Mouse (Mus musculus) layer of hippocampus, postnatal 14 days (tissue): Measurements from ENCODE around the gene Anxa6. TPM values are rescaled to one million over a fixed set of nuclear protein-coding genes. Genes with fewer than 3 reads are reported as not detected.

Experiments used
- DNase-seq, 2 experiments: peaks; one replicate each; pipeline ENCODE4 v3.0.0; 2021 to 2022; ENCODE audit warnings: low spot score in 2 of 2, mixed read lengths in 1 of 2
- long read RNA-seq, 2 experiments: library from polyadenylated mRNA; stranded (forward); transcript quantifications; one replicate each; pipeline ENCODE4 v2.0.0; 2021
- total RNA-seq, 2 experiments: library from RNA; stranded (reverse); gene quantifications; 2 replicates each; pipeline ENCODE4 v1.2.3; 2021

Gene Anxa6
- 10 to 100 TPM; 90.3 to 93.8 TPM for total RNA-seq
- long read RNA-seq, experiment 1, transcript Anxa6-202 (26 exons, 2,489 nt), result major isoform, 82 of 105 reads
- long read RNA-seq, experiment 1, transcript Anxa6-201 (25 exons, 2,471 nt), result minor isoform, 13 of 105 reads
- long read RNA-seq, experiment 1, partial matches to known transcripts, result 4 of 105 reads
- long read RNA-seq, experiment 1, other reads (novel, unspliced or antisense), result 6 of 105 reads
- long read RNA-seq, experiment 2, transcript Anxa6-202 (26 exons, 2,489 nt), result major isoform, 104 of 138 reads
- long read RNA-seq, experiment 2, transcript Anxa6-201 (25 exons, 2,471 nt), result minor isoform, 22 of 138 reads
- long read RNA-seq, experiment 2, partial matches to known transcripts, result 4 of 138 reads
- long read RNA-seq, experiment 2, other reads (novel, unspliced or antisense), result 8 of 138 reads

DNA sequence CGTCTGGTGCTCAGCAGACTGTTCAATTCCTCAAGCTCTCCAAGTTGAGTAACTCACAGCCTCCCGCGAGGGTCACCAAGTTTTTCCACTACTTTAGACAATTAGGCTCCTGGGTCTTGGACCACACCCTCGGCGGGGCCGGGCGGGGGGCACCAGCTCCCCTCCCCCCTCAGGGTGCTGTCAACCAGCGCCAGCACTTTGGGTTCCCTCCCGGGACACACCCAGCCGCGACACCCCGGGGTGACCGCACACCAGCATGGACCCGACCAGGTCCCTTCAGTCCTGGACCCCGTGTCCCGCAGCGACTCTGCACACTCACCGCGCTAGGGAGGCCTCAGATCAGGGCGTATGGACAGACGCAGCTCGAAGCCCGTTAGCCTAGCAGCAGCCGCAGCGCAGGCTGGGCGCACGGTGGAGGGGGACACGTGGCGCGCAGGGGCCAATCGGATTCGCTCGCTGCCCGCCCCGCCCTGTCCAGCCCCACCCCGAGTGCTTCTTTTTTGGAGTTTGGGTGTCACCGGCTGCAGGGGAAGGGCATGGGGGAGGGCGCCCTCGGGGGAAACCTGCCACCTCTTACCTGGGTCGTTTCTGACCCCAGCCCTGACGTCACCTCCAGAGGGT, at the start of gene Anxa6:
TSS of gene Anxa6 (minus strand) at position 406 of the 621 bp plus-strand sequence.
- peak; percentile 67 to 71 for DNase-seq

DNA sequence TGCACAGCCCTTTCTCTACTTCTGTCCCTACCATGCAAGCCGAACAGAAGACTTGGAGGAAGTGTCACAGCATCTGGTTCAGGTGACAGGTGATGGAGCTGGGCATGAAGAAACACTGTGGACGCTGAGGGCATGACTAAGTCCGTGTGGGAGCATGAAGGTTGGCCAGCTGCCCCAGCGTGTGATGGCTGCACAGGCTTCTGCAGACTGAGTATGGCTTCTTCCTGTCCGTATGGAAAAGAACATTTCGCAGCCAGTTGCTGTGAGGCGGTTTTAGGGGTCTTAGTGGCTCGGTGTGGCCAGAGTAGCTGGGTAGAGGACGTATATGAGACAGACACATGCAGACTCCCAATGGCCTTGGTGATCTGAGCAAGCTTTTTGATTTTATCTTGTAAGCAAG, 48.0 kb upstream of the Anxa6 start:
- DNase-seq, result no peak

DNA sequence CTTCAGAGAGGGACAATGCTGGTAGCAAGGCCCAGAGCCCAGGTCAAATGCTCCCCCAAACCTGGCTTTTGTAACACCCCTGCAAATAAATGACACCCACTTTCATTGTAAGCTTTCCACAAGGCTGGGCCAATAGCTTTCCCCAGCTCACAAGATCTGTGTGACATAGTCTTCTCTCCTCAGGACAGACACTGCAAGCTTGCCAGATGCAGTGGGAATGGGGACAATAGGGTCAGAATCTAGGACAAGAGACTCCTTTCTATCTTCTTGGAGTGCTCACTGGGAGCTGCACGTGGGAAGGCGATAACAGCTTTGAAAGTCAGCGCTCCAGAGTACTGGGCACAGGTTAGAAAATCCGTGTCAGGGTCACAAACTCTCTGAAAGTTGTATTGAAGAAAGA, 45.9 kb upstream of the Anxa6 start:
- no peak for DNase-seq

DNA sequence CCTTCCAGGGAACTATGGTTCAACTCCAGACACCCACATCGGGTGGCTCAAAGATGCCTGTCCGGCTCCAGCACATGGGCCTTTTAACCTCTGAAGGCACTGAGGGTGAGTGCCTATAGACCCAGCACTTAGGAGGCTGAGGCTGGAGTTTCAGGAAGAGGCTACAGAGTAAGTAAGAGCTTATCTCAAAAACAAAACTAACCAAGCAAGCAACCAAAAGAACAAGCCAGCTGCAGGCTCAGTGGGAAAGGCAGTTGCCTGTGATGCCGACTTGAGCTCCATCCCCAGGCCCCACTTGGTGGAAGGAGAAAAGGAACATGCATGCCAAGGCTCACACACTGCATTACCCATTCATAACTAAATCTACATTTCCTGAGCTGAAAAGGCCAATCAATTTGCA, 45.3 kb upstream of the Anxa6 start:
- no peak for DNase-seq

DNA sequence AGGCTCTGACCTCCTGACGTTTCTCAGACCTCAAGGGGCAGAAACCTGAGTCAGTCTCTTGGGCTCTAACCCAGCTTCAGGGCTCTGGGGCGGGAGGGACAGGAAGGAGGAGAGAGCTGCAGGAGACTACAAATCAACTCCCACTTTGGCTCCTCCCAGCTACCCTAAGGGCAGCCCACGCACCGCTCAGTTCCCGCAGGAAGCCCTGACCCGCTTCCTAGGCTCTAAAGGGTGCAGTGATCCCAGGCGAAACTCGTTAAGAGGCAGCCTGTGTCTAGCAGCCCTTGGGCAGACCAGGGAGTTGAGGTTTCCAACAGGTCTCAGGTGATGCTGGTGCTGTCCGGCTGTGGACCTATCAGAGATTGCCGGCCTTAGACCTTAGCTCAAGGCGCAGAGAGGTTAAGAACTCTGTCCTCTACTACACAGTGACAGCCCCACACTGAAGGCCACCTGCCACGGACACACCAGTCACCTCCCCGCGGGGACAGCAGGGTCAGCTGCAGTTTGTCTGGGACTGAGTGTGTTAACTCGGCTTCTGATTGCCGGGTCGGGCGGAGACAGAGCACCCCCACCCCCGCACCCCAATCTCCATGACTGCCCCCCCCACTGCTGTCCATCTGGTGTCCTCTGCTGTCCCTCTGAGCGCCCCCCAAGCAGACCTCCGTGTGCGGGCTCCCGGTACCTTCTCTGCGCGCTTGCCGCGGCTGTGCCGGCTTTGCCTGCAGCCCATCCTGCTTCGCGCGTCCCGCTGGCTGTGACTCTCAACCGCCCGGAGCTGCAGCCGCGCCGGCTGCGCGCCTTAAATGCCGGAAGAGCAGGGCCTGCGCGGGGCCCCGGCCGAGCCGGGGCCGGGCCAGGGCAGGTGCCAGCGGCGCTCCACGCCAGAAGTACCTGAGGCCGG, 44.3 kb upstream of the Anxa6 start, which contains the start of gene Ccdc69:
TSS of gene Ccdc69 (minus strand) at position 801 of the 901 bp plus-strand sequence.
- peak in 1 of 2 experiments; percentile 19 for DNase-seq

DNA sequence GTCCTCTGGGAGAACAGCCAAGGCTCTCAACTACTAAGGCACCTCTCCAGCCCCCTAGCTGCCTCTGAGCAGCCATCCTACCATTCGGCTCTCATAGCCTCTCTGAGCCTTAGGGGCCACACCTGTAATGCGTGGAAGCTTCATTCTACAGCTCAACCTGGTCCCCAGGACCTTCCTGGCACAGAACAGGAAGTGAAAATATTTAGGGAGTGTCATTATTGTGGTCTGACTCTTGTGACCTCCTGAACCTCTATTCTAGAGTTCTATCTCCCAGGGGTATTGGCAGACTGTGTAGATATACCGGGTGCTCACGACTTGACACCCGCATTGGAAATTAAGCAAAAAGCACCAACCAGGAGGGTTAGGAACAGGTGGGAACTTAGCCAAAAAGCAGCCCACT, 43.0 kb upstream of the Anxa6 start:
- DNase-seq, result no peak

DNA sequence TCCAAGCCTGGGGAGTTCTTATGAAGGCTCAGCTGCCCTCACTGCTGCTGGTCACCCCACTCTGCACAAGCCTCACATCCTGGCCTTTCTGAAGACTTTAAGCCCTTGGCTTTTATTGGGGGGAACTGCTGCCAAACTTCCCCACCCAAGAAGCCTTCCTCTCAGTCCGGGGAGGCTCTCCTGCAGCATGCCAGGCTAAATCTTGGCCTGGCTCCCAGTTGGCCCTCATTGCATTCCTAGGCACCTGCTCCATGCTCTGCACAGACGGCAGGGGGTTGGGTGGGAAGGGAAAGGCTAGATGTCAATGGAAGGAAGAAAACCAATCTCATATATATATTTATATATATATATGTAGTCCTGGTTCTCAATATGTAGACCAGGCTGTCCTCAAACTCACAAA, 42.4 kb upstream of the Anxa6 start:
- peak; percentile 11 to 20 for DNase-seq

DNA sequence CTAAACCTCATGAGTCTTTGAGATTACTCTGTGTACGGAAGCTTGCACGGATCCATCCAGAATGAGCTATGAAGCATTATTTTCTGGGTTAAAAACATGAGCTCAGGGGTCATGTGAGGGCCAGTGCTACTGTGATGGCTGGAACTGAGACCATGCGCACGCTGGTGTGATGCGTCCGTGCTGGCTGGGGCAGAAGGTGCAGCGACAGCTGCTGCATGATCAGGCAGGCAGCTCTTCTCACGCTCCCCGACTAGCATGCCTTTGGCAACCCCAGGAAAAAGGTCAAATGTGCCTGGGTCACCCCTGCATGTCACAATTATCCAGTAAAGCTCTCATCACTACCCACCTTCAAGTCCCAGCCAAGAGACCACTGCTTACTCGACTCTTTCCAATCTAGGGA, 39.9 kb upstream of the Anxa6 start:
- no peak for DNase-seq

DNA sequence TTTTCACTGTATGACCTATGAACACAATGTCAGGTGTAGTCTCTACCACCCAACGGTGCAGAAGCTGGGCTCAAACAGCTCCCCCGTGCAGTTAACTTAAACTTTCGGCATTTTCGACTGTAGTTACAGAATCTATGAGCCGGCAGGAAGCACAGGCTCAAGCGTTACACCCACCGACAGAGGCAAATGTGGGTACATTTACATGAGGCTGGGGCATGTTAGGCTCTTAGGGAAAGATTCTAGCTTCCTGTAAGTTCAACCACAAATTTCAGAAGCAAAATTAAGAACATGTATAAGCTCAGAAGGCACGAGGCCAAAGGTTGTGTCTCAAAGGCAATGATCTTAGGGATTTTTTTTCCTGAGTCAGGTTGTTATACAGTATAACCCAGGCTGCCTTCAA, 39.2 kb upstream of the Anxa6 start:
- DNase-seq, result no peak

DNA sequence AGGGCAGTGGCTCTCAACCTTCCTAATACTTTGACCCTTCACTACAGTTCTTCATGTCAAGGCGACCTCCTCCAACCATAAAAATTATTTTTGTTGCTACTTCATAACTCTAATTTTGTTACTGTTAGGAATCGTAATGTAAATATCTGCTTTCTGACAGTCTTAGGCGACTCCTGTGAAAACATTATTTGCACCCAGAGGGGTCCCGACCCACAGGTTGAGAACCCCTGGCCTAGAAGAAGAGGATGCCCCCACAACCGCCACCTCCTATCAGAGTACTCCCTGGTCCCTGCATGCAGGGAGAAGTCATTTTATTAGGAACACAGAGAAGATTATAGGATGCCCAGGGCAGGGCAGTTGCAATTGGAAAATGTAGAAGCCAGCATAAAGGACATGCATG, 38.1 kb upstream of the Anxa6 start:
- no peak for DNase-seq

DNA sequence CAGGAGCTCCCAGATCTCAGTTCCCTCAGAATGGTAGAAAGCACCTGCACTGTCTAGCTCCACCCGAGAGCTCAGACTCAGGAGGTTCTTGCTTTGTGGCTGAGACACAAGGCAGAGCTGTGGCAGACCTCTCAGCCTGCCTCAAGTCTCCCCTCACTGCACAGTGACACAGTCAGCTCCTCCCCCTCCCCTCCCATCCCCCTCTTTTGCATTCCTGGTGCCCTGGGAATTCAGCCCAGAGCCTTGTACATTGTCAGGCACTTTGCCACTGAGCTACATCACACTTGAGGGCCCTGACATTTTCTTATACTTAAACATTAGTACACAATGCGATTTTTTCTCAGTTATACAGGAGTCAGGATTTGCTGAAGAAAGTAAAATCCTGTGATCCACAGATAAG, 35.8 kb upstream of the Anxa6 start:
- DNase-seq, result no peak

DNA sequence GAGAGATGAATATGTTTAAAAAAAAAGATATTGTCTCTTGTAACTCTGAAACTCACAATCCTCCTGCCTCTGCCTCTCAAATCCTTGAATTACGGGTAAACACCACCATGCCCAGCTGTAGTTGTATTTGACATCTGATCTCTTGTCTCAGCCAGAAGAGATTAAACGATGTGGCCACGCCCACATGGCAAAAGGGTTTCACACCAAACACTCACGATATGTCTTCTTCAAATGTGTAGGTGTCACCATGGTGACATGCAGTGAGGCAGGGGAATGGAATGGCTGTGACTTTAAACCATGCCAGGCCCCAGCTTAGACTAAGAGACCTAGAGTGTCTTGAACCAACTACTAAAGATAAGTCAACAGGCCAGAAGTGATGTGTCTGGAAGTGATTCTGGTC, 33.7 kb upstream of the Anxa6 start:
- DNase-seq, result no peak

DNA sequence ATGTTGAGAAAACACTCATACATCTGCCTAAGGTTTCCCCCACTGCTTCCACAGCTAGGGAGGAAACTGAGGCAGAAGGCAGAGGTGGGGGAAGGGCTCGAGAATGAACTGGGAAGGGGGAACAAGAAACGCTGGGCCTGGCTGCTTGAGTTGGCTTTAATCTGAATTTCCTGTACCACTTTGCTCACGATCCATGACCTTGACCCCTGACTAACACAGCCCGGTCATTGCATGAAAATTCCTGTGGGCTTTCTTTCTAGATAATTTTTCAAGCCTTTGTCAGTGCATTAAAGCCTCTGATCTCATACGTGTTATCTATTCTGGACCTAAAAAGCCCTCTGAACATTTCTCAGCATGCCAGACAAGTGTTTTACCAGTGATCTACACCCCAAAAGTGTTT, 29.6 kb upstream of the Anxa6 start:
- no peak for DNase-seq

DNA sequence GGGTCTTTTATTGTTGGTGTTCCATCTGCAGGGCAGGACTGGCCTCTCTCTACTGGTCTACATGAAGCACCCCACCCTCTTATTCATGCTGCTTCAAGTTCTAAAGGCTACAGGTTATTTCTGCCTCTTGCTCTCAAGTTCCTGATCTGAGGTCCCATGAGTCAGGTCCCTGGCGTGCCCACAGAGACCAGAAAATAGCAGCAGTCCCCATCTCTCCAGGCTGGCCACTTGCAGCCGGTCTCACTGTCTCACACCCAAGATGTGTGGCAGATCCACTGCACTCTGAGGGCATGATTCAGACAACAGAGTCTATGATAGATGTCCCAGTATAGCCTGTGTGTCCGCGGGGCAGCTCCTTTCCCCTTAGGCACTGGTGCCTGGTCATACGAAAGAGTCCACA, 27.6 kb upstream of the Anxa6 start:
- no peak for DNase-seq

DNA sequence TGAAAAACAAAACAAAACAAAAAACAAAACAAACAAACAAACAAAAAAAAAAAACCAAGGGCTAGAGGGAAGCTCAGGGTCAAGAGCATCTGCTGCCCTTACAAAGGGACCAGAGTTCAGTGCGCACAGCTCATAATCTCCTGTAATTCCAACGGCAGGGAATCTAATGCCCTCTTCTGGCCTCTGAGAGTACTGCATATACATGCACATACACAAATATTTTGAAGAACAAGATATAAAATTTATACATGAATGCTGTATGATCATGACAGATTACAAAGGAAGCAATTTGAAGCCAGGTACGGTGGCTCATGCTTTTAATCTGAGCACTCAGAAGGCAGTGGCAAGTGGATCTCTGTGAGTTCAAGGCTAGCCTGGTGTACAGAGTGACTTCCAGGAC, 24.3 kb upstream of the Anxa6 start:
- DNase-seq, result no peak

DNA sequence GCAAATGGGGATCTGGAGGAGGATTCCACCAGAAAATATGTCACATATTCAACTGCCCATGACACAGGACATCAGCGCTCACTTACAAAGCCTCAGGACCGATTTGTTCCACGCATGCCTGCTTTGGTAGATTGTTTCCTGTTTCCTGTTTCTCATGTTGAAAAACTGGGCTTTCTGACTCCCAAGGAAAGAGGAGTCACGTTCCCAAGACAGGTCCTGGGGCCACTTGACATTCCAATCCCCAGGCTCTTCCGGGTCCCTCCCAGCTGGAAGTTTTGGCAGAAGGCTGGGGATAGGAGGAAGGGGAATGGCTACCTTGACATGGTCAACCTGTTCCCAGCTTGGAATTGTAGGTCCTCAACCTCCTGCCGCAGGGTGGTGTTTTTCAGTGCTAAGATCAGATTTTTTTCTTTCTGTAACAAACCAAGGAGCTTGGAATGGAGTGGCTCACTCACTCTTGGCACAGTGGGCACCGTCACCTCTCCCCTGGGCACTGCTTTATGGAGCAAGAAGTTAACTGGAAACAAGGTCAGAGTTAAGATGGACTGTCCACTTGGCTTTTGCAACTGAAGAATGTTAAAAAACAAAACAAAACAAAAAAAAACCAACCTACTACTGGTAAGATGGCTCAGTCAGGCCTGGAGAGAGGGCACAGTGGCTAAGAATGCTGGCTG, 17.7 kb upstream of the Anxa6 start:
- no peak for DNase-seq

DNA sequence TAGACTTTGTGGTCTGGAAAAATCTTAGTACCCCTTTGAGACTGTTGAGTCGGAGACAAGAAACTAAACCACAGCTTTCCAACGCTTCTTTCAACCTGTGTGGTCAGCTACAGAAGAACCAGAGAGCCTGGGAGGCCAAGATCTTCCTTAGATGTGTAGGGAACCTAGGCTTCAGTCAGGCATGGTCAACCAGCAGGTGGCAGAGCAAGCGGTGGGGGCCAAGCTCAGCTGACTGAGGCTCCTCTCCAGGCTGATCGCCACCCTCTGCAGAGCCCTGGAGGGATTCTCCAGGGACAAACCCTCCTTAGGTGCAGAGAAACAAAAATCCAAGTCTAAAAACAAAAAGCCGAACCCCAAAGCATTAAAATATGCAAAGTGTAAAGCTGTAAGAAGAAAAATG, 13.4 kb upstream of the Anxa6 start:
- DNase-seq, result no peak

DNA sequence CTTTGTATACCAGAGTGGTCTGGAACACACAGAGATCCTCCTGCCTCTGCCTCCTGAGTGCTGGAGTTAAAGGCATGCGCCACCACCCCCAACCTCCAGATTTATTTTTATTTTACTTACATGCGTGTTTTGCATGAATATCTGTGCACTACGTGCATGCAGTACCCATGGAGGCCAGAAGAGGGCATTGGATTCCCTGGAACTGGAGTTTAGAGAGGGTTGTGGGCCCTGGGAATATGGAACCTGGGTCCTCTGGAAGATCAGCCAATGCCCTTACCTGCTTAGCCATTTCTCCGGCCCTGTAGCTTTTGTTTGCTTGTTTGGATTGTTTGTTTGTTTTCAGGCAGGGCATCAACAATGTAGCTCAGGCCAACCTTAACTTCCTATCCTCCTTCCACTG, 8.1 kb upstream of the Anxa6 start:
- DNase-seq, result no peak

DNA sequence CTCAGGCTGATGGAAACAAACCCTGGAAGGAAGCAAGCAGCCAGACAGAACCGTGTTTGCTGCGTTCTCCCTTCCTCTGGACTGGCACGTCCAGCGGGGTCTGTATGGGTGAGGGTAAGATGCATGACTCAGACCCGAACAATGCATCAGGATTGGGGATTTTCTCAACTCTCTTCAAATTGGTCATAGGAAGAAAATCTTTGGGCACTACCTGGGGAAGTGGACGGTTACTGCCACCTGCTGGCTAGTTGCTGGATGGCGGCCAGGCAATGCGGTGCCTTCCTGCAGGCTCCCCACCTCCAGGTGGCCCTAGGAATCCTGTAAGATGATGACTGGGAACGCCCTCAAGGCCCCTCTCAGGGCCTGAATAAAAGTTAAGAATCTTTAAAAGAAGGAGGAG, 6.3 kb upstream of the Anxa6 start:
- peak; percentile 66 to 76 for DNase-seq

DNA sequence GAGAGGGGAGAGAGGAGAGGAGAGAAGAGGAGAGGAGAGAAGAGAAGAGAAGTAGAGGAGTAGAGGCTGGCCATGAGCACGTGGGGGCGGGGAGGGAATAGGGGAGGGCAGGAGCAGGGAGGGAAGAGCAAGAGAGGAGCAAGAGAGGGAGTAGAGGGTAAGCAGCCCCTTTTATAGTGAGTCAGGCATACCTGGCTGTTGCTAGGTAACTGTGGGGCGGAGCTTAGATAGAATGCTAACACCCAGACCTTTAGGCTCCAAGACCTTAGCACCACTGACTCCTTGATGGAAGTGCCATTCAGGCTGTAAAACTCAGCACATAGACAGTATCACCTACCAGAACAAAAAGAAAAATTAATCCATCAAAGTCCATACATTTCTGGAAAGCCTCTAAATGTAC, 3.4 kb upstream of the Anxa6 start:
- no peak for DNase-seq

DNA sequence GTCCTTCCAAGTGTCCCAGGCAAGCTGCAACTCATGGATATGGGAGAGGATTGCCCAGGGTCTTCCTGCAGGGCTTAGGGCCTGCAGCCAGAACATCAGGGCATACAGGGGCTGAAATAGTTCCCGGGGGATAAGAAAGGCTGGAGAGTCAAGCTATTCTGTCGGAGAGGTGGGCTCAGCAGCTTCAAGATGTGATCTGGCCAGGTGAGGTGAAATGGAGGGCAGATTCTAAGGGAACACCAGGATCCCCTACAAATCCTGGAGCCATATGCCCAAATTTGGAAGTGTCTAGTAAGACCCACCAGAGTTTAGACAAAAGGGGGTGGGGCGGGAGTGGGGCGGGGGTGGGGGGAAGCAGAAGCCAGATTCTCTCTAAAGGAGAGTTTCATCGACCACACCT, 959 bp downstream of the Anxa6 start:
- DNase-seq, result no peak

DNA sequence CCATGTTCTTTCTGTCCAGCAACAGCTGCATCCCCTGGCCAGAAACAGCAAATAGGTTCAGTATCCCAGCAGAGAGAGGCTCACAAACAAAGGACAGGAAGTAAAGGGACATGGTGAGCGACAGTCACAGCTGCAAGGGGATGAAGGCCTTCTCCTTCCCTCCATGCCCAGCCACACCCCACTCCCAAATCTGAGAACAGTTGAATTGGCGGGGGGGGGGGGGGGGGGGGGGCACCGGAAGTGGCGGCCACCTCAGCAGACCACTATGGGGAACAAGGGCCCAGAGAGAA, 1.3 kb downstream of the Anxa6 start:
- no peak for DNase-seq
